Mouse (Mus musculus): Measurements from ENCODE around the gene Rbm3. TPM values are rescaled to one million over a fixed set of nuclear protein-coding genes. Genes with fewer than 3 reads are reported as not detected.

Gene Rbm3
- total RNA-seq (2015; ENCODE audit: low replicate concordance) (309 and 358 TPM in 2 replicates), total RNA-seq (2017; ENCODE audit: low replicate concordance) (298 and 314 TPM in 2 replicates)

GRCm38 (mm10) chrX:8145153-8145991, at the start of gene Rbm3:
Rbm3 (minus strand) TSS chrX:8145880.
- peak; percentile 94 for ATAC-seq (replicated peaks; ENCODE audit: low FRiP score, poor library complexity, severe bottlenecking)

- peak; percentile 23; the same call in 1 of the 2 replicates for ATAC-seq (replicated peaks; ENCODE audit: low FRiP score, poor library complexity, severe bottlenecking)
These were observed 47.7 kb upstream of the Rbm3 start, which contains the start of gene Ebp for GRCm38 (mm10) chrX:8193419-8193723. Ebp (minus strand) TSS chrX:8193512.

- peak; percentile 100 for ATAC-seq (replicated peaks; ENCODE audit: low FRiP score, poor library complexity, severe bottlenecking)
These were observed 47.1 kb upstream of the Rbm3 start for GRCm38 (mm10) chrX:8192640-8193418.

- 0 out of 2 replicates have a peak, but pooled peaks have one; percentile 6 for ATAC-seq (replicated peaks; ENCODE audit: low FRiP score, poor library complexity, severe bottlenecking)
These were observed 46.5 kb upstream of the Rbm3 start for GRCm38 (mm10) chrX:8192126-8192639.

GRCm38 (mm10) chrX:8182871-8183540, 37.3 kb upstream of the Rbm3 start:
- ATAC-seq (replicated peaks; ENCODE audit: low FRiP score, poor library complexity, severe bottlenecking) = no peak

- no peak for ATAC-seq (replicated peaks; ENCODE audit: low FRiP score, poor library complexity, severe bottlenecking)
These were observed 34.0 kb upstream of the Rbm3 start for GRCm38 (mm10) chrX:8179646-8180045.

- no peak for ATAC-seq (replicated peaks; ENCODE audit: low FRiP score, poor library complexity, severe bottlenecking)
These were observed 33.2 kb upstream of the Rbm3 start for GRCm38 (mm10) chrX:8178871-8179270.

- peak; percentile 96 for ATAC-seq (replicated peaks; ENCODE audit: low FRiP score, poor library complexity, severe bottlenecking)
These were observed 30.1 kb upstream of the Rbm3 start, which contains the start of gene Tbc1d25 for GRCm38 (mm10) chrX:8175504-8176385. Tbc1d25 (minus strand) TSS chrX:8176181.

- no peak for ATAC-seq (replicated peaks; ENCODE audit: low FRiP score, poor library complexity, severe bottlenecking)
These were observed 29.5 kb upstream of the Rbm3 start for GRCm38 (mm10) chrX:8175169-8175503.

GRCm38 (mm10) chrX:8167716-8168647, 22.3 kb upstream of the Rbm3 start:
- no peak for ATAC-seq (replicated peaks; ENCODE audit: low FRiP score, poor library complexity, severe bottlenecking)

GRCm38 (mm10) chrX:8164471-8164870, 18.8 kb upstream of the Rbm3 start:
- ATAC-seq (replicated peaks; ENCODE audit: low FRiP score, poor library complexity, severe bottlenecking) = no peak

- ATAC-seq (replicated peaks; ENCODE audit: low FRiP score, poor library complexity, severe bottlenecking) = no peak
These were observed 17.4 kb upstream of the Rbm3 start for GRCm38 (mm10) chrX:8163076-8163475.

GRCm38 (mm10) chrX:8143750-8144149, 1.9 kb downstream of the Rbm3 start:
- ATAC-seq (replicated peaks; ENCODE audit: low FRiP score, poor library complexity, severe bottlenecking) = no peak

GRCm38 (mm10) chrX:8142948-8143347, 2.7 kb downstream of the Rbm3 start:
- no peak for ATAC-seq (replicated peaks; ENCODE audit: low FRiP score, poor library complexity, severe bottlenecking)

- no peak for ATAC-seq (replicated peaks; ENCODE audit: low FRiP score, poor library complexity, severe bottlenecking)
These were observed 4.6 kb downstream of the Rbm3 start for GRCm38 (mm10) chrX:8141058-8141457.

- ATAC-seq (replicated peaks; ENCODE audit: low FRiP score, poor library complexity, severe bottlenecking) = no peak
These were observed 5.2 kb downstream of the Rbm3 start for GRCm38 (mm10) chrX:8140446-8140845.

- no peak for ATAC-seq (replicated peaks; ENCODE audit: low FRiP score, poor library complexity, severe bottlenecking)
These were observed 6.2 kb downstream of the Rbm3 start for GRCm38 (mm10) chrX:8139480-8139879.

- ATAC-seq (replicated peaks; ENCODE audit: low FRiP score, poor library complexity, severe bottlenecking) = no peak
These were observed 9.8 kb downstream of the Rbm3 start for GRCm38 (mm10) chrX:8135886-8136285.

Data from erythroblast, adult 5-6 weeks (primary cell).